Mouse (Mus musculus) thymus, adult 18-20 months (tissue): Measurements from ENCODE around the gene Pfkm.

Experiments used
- DNase-seq, 2 experiments: peaks; one replicate each; pipeline ENCODE4 v3.0.0; 2022; ENCODE audit warnings: mixed read lengths in 2 of 2

The Pfkm gene

DNA sequence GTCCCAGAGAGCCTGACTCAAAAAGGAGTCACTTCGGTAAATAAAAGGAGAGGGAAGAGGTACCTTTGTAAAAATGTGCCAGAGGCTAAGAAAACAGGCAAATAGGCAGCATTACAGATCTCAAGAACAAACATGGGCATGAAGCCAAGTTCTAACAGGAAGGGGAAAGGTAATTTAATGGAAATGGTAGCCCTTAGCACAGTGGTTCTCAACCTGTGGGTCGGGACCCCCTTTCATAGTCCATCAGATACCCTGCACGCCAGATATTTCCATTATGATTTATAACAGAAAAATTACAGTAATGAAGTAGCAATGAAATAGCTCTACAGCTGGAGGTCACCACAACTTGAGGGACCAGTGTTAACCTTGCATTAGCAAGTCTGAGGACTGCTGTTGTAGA, 84.9 kb downstream of the Pfkm start:
- DNase-seq: no peak

DNA sequence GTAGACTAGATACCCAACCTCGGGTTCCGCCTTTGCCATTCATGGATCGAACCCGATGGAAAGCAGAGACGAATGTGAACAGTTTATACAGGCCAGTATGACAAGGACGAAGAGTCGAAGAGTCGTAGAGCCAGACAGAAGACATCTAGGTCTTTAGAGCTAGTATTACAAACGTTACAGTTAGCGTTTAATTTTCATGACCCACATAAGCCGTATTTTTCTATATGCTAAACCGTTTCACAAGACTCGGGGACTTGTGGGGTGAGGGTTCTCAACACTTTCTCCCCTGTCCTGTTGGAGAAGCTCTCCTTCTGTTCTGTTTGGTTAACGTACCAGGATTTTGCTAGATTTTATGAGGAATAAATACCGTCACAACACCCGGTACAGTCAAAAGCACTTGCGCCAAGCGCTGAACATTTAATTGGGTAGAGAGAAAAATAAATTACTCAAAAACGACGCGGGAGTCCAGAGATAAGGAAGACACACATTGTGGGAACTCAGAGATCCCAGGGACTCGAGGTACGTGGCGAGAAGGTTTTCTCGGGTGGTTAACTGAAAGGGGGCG, 88.3 kb downstream of the Pfkm start:
- no peak for DNase-seq

DNA sequence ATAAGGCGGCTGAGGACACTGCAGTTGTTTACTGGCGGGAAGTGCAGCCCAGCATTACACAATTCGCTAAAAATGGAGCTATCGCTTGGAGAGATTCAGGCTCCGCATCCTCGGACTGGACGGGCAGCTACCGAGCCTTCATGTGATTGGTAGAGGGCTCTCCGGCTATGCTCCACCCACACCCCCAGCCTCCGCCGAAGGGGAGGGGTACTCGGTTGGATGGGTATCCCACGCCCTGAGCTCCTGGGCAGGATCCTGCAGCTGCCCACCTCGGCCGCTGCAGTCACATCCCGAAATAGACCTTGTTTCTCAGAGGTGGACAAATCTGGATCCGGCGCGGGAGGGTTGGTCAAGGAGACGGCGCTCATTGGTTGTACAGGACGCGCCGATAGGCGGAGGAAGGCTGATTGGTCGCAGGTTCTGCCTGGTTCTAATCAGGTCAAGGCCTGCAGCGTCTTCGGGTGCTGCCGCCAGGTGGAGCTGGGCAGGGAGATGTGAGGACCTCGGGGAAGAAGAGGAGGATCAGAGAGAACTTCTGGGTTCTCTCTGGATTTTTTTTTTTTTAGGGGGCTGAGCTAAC, 88.8 kb downstream of the Pfkm start:
- peak; percentile 48 to 67 for DNase-seq
